Mouse (Mus musculus) small intestine, adult 2 months (tissue): Measurements from ENCODE around the gene Epb41l2.

Experiments used
- CTCF ChIP-seq: fragments of 200-500 bp; IDR thresholded peaks from 2 replicates; pipeline ENCODE4 v1.5.1; 2012; ENCODE audit warnings: low read depth, mild to moderate bottlenecking, control low read depth, inconsistent platforms, low read length, moderate library complexity, mixed read lengths; ENCODE audit not compliant: insufficient replicate concordance, insufficient read length; ENCODE audit errors: extremely low read depth
- POLR2A ChIP-seq: fragments of 200-500 bp; IDR thresholded peaks from 2 replicates; pipeline ENCODE4 v1.6.1; 2012; ENCODE audit warnings: low read depth, mild to moderate bottlenecking, control low read depth, inconsistent platforms, low read length, moderate library complexity

- TF ChIP-seq CTCF (no peak), POLR2A (no peak)
Measured at GRCm38 (mm10) chr10:25405551-25405950, 46.0 kb downstream of the Epb41l2 start.
